In genomic region chr1:187704921-187705320, GRCm38 (mm10) we compare ENCODE assay signal across 23 mouse cellular contexts.
"Had no signal": no experiment of that assay in that cellular context is flagged by ENCODE, and none has a peak within 500 bp of the region (broad histone marks: within the 10 kb centered on the region; RNA-seq: fewer than 3 reads in every experiment).

No protein-coding gene starts in this region.

- H3K4me3 ChIP-seq: layer of hippocampus, adult 2 months; limb, embryonic 10.5 days; limb, embryonic 13.5 days; liver, embryonic 12.5 days; liver, embryonic 15.5 days; lung, embryonic 15.5 days; megakaryocyte, embryonic 14.5 days; neural tube, embryonic 12.5 days; neural tube, embryonic 15.5 days; stomach, embryonic 15.5 days had no signal

- H3K4me2 ChIP-seq: limb, embryonic 13.5 days; liver, embryonic 12.5 days; liver, embryonic 15.5 days; lung, embryonic 15.5 days; midbrain, embryonic 11.5 days; neural tube, embryonic 12.5 days; neural tube, embryonic 15.5 days; stomach, embryonic 15.5 days had no signal

- ATAC-seq: liver, embryonic 12.5 days had no signal

- H3K9me3 ChIP-seq: limb, embryonic 10.5 days; limb, embryonic 13.5 days; liver, embryonic 12.5 days; liver, embryonic 15.5 days; lung, embryonic 15.5 days; neural tube, embryonic 12.5 days; neural tube, embryonic 15.5 days; stomach, embryonic 15.5 days had no signal

- H3K36me3 ChIP-seq: limb, embryonic 10.5 days; limb, embryonic 13.5 days; liver, embryonic 12.5 days; liver, embryonic 15.5 days; lung, embryonic 15.5 days; neural tube, embryonic 12.5 days; neural tube, embryonic 15.5 days; stomach, embryonic 15.5 days had no signal

- DNase-seq: kidney, postnatal 25 days; layer of hippocampus, adult 9-11 months; liver; lung, adult 18-20 months; lung, postnatal 10 days; lung, postnatal 36 days; midbrain, embryonic 14.5 days; retina, postnatal 1 day; right cerebral cortex, postnatal 25 days; spleen, adult 18-20 months; thymus, postnatal 25 days had no signal

- H3K9ac ChIP-seq: limb, embryonic 13.5 days; liver, embryonic 12.5 days; liver, embryonic 15.5 days; lung, embryonic 15.5 days; neural tube, embryonic 12.5 days; neural tube, embryonic 15.5 days; stomach, embryonic 15.5 days had no signal

- H3K4me1 ChIP-seq: liver, embryonic 12.5 days; liver, embryonic 15.5 days; lung, embryonic 15.5 days; megakaryocyte, embryonic 14.5 days; neural tube, embryonic 15.5 days; stomach, embryonic 15.5 days had no signal

- H3K27me3 ChIP-seq: limb, embryonic 13.5 days; liver, embryonic 12.5 days; liver, embryonic 15.5 days; lung, embryonic 15.5 days; megakaryocyte, embryonic 14.5 days; neural tube, embryonic 12.5 days; neural tube, embryonic 15.5 days; stomach, embryonic 15.5 days had no signal

- H3K27ac ChIP-seq: kidney, postnatal 0 days; layer of hippocampus, adult 2 months; limb, embryonic 10.5 days; limb, embryonic 13.5 days; liver, embryonic 12.5 days; liver, embryonic 15.5 days; lung, embryonic 15.5 days; neural tube, embryonic 12.5 days; neural tube, embryonic 15.5 days; stomach, embryonic 15.5 days had no signal
